Mouse (Mus musculus): Measurements from ENCODE around the gene Gba2. TPM values are rescaled to one million over a fixed set of nuclear protein-coding genes. Genes with fewer than 3 reads are reported as not detected.
"Not testable (repeated sequence)": the region's sequence is repeated elsewhere in the genome, so short reads cannot be mapped to it uniquely, and the experiment has no call there.

Gene Gba2
- total and polyA plus RNA-seq, 2 experiments, result 5.3 to 10.9 TPM

GRCm38 (mm10) chr4:43604099-43604498 is 25.4 kb upstream of the Gba2 start:
- H3K9ac ChIP-seq (ENCODE audit: low read depth, low read length), result no peak overlapping the region
- TF ChIP-seq CTCF (IDR thresholded peaks at IDR 0.05; ENCODE audit: low read depth, low read length), result no peak
- TF ChIP-seq POLR2A (IDR thresholded peaks at IDR 0.05; ENCODE audit: extremely low read depth, insufficient read depth, low read length), result no peak
- no peaks in the 10 kb centered on the region for H3K27me3 ChIP-seq (ENCODE audit: control insufficient read depth, insufficient read depth, low read length)
- no peaks in the 10 kb centered on the region for H3K4me1 ChIP-seq (ENCODE audit: control insufficient read depth, insufficient read depth, low read length)
- no peak overlapping the region for H3K4me3 ChIP-seq (ENCODE audit: insufficient read depth, low read depth, low read length)
- no peak for DNase-seq (ENCODE audit: extremely low read depth, low read depth, low spot score)
- 69% methylated on average over 3 of the region's 3 CpGs for WGBS
- no peaks in the 10 kb centered on the region for H3K79me2 ChIP-seq (ENCODE audit: control insufficient read depth, insufficient read depth, low read length)
- H3K36me3 ChIP-seq (ENCODE audit: control insufficient read depth, insufficient read depth, low read length), result no peaks in the 10 kb centered on the region
- H3K27ac ChIP-seq (replicated peaks; ENCODE audit: insufficient read depth, low read depth, low read length), result no peak overlapping the region

- Histone ChIP-seq H3K27me3 (ENCODE audit: control insufficient read depth, insufficient read depth, low read length) (no peaks in the 10 kb centered on the region), H3K4me1 (ENCODE audit: control insufficient read depth, insufficient read depth, low read length) (no peaks in the 10 kb centered on the region), H3K79me2 (ENCODE audit: control insufficient read depth, insufficient read depth, low read length) (no peaks in the 10 kb centered on the region), H3K4me3 (ENCODE audit: insufficient read depth, low read depth, low read length) (no peak overlapping the region), H3K9ac (ENCODE audit: low read depth, low read length) (no peak overlapping the region), H3K36me3 (ENCODE audit: control insufficient read depth, insufficient read depth, low read length) (no peaks in the 10 kb centered on the region), H3K27ac (replicated peaks; ENCODE audit: insufficient read depth, low read depth, low read length) (no peak overlapping the region)
- 68% methylated on average over 9 of the region's 9 CpGs for WGBS
- no peak for TF ChIP-seq CTCF (IDR thresholded peaks at IDR 0.05; ENCODE audit: low read depth, low read length)
- TF ChIP-seq POLR2A (IDR thresholded peaks at IDR 0.05; ENCODE audit: extremely low read depth, insufficient read depth, low read length), result no peak
- DNase-seq (ENCODE audit: extremely low read depth, low read depth, low spot score), result no peak
Measured at GRCm38 (mm10) chr4:43600195-43600934, 21.7 kb upstream of the Gba2 start.

- H3K27ac ChIP-seq (replicated peaks; ENCODE audit: insufficient read depth, low read depth, low read length), result no peak overlapping the region
- H3K36me3 ChIP-seq (ENCODE audit: control insufficient read depth, insufficient read depth, low read length), result no peaks in the 10 kb centered on the region
- no peaks in the 10 kb centered on the region for H3K27me3 ChIP-seq (ENCODE audit: control insufficient read depth, insufficient read depth, low read length)
- H3K9ac ChIP-seq (ENCODE audit: low read depth, low read length), result no peak overlapping the region
- 91% methylated on average over 7 of the region's 7 CpGs for WGBS
- no peaks in the 10 kb centered on the region for H3K4me1 ChIP-seq (ENCODE audit: control insufficient read depth, insufficient read depth, low read length)
- no peak for DNase-seq (ENCODE audit: extremely low read depth, low read depth, low spot score)
- no peak for TF ChIP-seq POLR2A (IDR thresholded peaks at IDR 0.05; ENCODE audit: extremely low read depth, insufficient read depth, low read length)
- no peak for TF ChIP-seq CTCF (IDR thresholded peaks at IDR 0.05; ENCODE audit: low read depth, low read length)
- H3K4me3 ChIP-seq (ENCODE audit: insufficient read depth, low read depth, low read length), result no peak overlapping the region
- no peaks in the 10 kb centered on the region for H3K79me2 ChIP-seq (ENCODE audit: control insufficient read depth, insufficient read depth, low read length)
Measured at GRCm38 (mm10) chr4:43598650-43599380, 20.1 kb upstream of the Gba2 start.

GRCm38 (mm10) chr4:43598200-43598599 is 19.5 kb upstream of the Gba2 start:
- H3K4me1 ChIP-seq (ENCODE audit: control insufficient read depth, insufficient read depth, low read length), result no peaks in the 10 kb centered on the region

GRCm38 (mm10) chr4:43596597-43596996 is 17.9 kb upstream of the Gba2 start:
- not testable (repeated sequence) for H3K9ac ChIP-seq (ENCODE audit: low read depth, low read length); H3K27ac ChIP-seq (replicated peaks; ENCODE audit: insufficient read depth, low read depth, low read length)

More at GRCm38 (mm10) chr4:43598200-43598599, 19.5 kb upstream of the Gba2 start:
- no peak overlapping the region for H3K4me3 ChIP-seq (ENCODE audit: insufficient read depth, low read depth, low read length)
- TF ChIP-seq POLR2A (IDR thresholded peaks at IDR 0.05; ENCODE audit: extremely low read depth, insufficient read depth, low read length) (no peak), CTCF (IDR thresholded peaks at IDR 0.05; ENCODE audit: low read depth, low read length) (no peak)
- H3K9ac ChIP-seq (ENCODE audit: low read depth, low read length), result no peak overlapping the region
- 80% methylated on average over 4 of the region's 4 CpGs for WGBS
- no peaks in the 10 kb centered on the region for H3K79me2 ChIP-seq (ENCODE audit: control insufficient read depth, insufficient read depth, low read length)
- no peak overlapping the region for H3K27ac ChIP-seq (replicated peaks; ENCODE audit: insufficient read depth, low read depth, low read length)
- H3K36me3 ChIP-seq (ENCODE audit: control insufficient read depth, insufficient read depth, low read length), result no peaks in the 10 kb centered on the region
- H3K27me3 ChIP-seq (ENCODE audit: control insufficient read depth, insufficient read depth, low read length), result no peaks in the 10 kb centered on the region
- DNase-seq (ENCODE audit: extremely low read depth, low read depth, low spot score), result no peak

GRCm38 (mm10) chr4:43593453-43593852 is 14.8 kb upstream of the Gba2 start:
- H3K9ac ChIP-seq (ENCODE audit: low read depth, low read length), result no peak overlapping the region
- H3K4me3 ChIP-seq (ENCODE audit: insufficient read depth, low read depth, low read length), result no peak overlapping the region
- 73% methylated on average over 3 of the region's 3 CpGs for WGBS
- no peak overlapping the region for H3K27ac ChIP-seq (replicated peaks; ENCODE audit: insufficient read depth, low read depth, low read length)
- H3K79me2 ChIP-seq (ENCODE audit: control insufficient read depth, insufficient read depth, low read length), result no peaks in the 10 kb centered on the region
- TF ChIP-seq CTCF (IDR thresholded peaks at IDR 0.05; ENCODE audit: low read depth, low read length), result no peak
- no peak for DNase-seq (ENCODE audit: extremely low read depth, low read depth, low spot score)
- H3K36me3 ChIP-seq (ENCODE audit: control insufficient read depth, insufficient read depth, low read length), result no peaks in the 10 kb centered on the region
- H3K27me3 ChIP-seq (ENCODE audit: control insufficient read depth, insufficient read depth, low read length), result no peaks in the 10 kb centered on the region
- H3K4me1 ChIP-seq (ENCODE audit: control insufficient read depth, insufficient read depth, low read length), result no peaks in the 10 kb centered on the region

More at GRCm38 (mm10) chr4:43596597-43596996, 17.9 kb upstream of the Gba2 start:
- 88% methylated on average over 2 of the region's 2 CpGs for WGBS
- not testable (repeated sequence) for H3K27me3 ChIP-seq (ENCODE audit: control insufficient read depth, insufficient read depth, low read length); DNase-seq (ENCODE audit: extremely low read depth, low read depth, low spot score); H3K79me2 ChIP-seq (ENCODE audit: control insufficient read depth, insufficient read depth, low read length); H3K36me3 ChIP-seq (ENCODE audit: control insufficient read depth, insufficient read depth, low read length); H3K4me1 ChIP-seq (ENCODE audit: control insufficient read depth, insufficient read depth, low read length); H3K4me3 ChIP-seq (ENCODE audit: insufficient read depth, low read depth, low read length)
